14 mouse cellular contexts compared by ENCODE assay signal in genomic region chr5:34933461-34933860, GRCm38 (mm10). TPM values are rescaled to one million over a fixed set of nuclear protein-coding genes. Genes with fewer than 3 reads are reported as not detected.
A peak's percentile ranks its signal among the peaks of the same experiment; 100 is the strongest.
DNase-seq lines count a peak whose midpoint lies in the region; ATAC-seq and TF ChIP-seq lines count a peak whose summit lies in the region.
"Had no signal": no experiment of that assay in that cellular context is flagged by ENCODE, and none has a peak within 500 bp of the region (broad histone marks: within the 10 kb centered on the region; RNA-seq: fewer than 3 reads in every experiment).

No protein-coding gene starts in this region.

- H3K9ac ChIP-seq in embryonic facial prominence, embryonic 11.5 days (replicated peaks; ENCODE audit: low read length), result no peak overlapping the region
- no peak overlapping the region for H3K9ac ChIP-seq in liver, postnatal 0 days (replicated peaks)
- H3K9ac ChIP-seq: embryonic facial prominence, embryonic 15.5 days; forebrain, embryonic 15.5 days; hindbrain, embryonic 13.5 days had no signal

- no peaks in the 10 kb centered on the region for H3K27me3 ChIP-seq in embryonic facial prominence, embryonic 11.5 days (ENCODE audit: control insufficient read depth, insufficient read depth, low read length)
- no peaks in the 10 kb centered on the region for H3K27me3 ChIP-seq in embryonic facial prominence, embryonic 10.5 days (replicated peaks; ENCODE audit: low read depth, poor library complexity, severe bottlenecking)
- no peaks in the 10 kb centered on the region for H3K27me3 ChIP-seq in liver, postnatal 0 days (ENCODE audit: insufficient read depth, low read length)
- H3K27me3 ChIP-seq: embryonic facial prominence, embryonic 15.5 days; forebrain, embryonic 15.5 days; hindbrain, embryonic 13.5 days had no signal

- H3K36me3 ChIP-seq in embryonic facial prominence, embryonic 11.5 days (replicated peaks; ENCODE audit: control insufficient read depth, insufficient read depth, low read depth, low read length), result no peaks in the 10 kb centered on the region
- H3K36me3 ChIP-seq in embryonic facial prominence, embryonic 10.5 days (replicated peaks), result no peaks in the 10 kb centered on the region
- no peaks in the 10 kb centered on the region for H3K36me3 ChIP-seq in liver, postnatal 0 days (replicated peaks; ENCODE audit: insufficient read depth, low read length)
- H3K36me3 ChIP-seq: embryonic facial prominence, embryonic 15.5 days; forebrain, embryonic 15.5 days; heart, embryonic 10.5 days; hindbrain, embryonic 13.5 days had no signal

- H3K4me1 ChIP-seq in embryonic facial prominence, embryonic 11.5 days (ENCODE audit: control insufficient read depth, insufficient read depth, low read length), result no peaks in the 10 kb centered on the region; the same call in 1 of the 2 replicates
- H3K4me1 ChIP-seq in embryonic facial prominence, embryonic 10.5 days, result peaks cover 21% of the 10 kb centered on the region
- peaks cover 32% of the 10 kb centered on the region for H3K4me1 ChIP-seq in liver, postnatal 0 days (ENCODE audit: insufficient read depth)

- no peaks in the 10 kb centered on the region for H3K9me3 ChIP-seq in embryonic facial prominence, embryonic 11.5 days (replicated peaks; ENCODE audit: control insufficient read depth, low read length)
- no peaks in the 10 kb centered on the region for H3K9me3 ChIP-seq in embryonic facial prominence, embryonic 10.5 days
- H3K9me3 ChIP-seq in liver, postnatal 0 days (ENCODE audit: low read length), result no peaks in the 10 kb centered on the region
- H3K9me3 ChIP-seq: embryonic facial prominence, embryonic 15.5 days; forebrain, embryonic 15.5 days; heart, embryonic 10.5 days; hindbrain, embryonic 13.5 days; megakaryocyte, embryonic 14.5 days had no signal

- no peak overlapping the region for H3K4me2 ChIP-seq in embryonic facial prominence, embryonic 11.5 days (ENCODE audit: low read depth, low read length)
- H3K4me2 ChIP-seq in liver, postnatal 0 days (ENCODE audit: low read depth, low read length), result no peak overlapping the region
- H3K4me2 ChIP-seq: embryonic facial prominence, embryonic 15.5 days; forebrain, embryonic 15.5 days; hindbrain, embryonic 13.5 days had no signal

- no peak for TF ChIP-seq EP300 in liver, postnatal 0 days (IDR thresholded peaks at IDR 0.05; ENCODE audit: low read depth)

- H3K4me3 ChIP-seq in embryonic facial prominence, embryonic 11.5 days (ENCODE audit: low read depth, low read length), result no peak overlapping the region
- no peak overlapping the region for H3K4me3 ChIP-seq in embryonic facial prominence, embryonic 10.5 days
- H3K4me3 ChIP-seq in liver, postnatal 0 days (ENCODE audit: low read depth, low read length), result no peak overlapping the region
- H3K4me3 ChIP-seq: embryonic facial prominence, embryonic 15.5 days; forebrain, embryonic 15.5 days; heart, embryonic 10.5 days; hindbrain, embryonic 13.5 days; megakaryocyte, embryonic 14.5 days had no signal

- WGBS in embryonic facial prominence, embryonic 11.5 days, result 90% methylated on average over 1 of the region's 1 CpGs
- WGBS in embryonic facial prominence, embryonic 10.5 days, result 94% methylated on average over 1 of the region's 1 CpGs
- 90% methylated on average over 1 of the region's 1 CpGs for whole genome bisulfite sequencing in liver, postnatal 0 days (ENCODE audit: insufficient replicate concordance)

- TF ChIP-seq CTCF in liver, postnatal 0 days (IDR thresholded peaks at IDR 0.05; ENCODE audit: low read depth), result peak; percentile 76

- no peak overlapping the region for H3K27ac ChIP-seq in embryonic facial prominence, embryonic 11.5 days (replicated peaks; ENCODE audit: low read depth, low read length)
- no peak overlapping the region for H3K27ac ChIP-seq in embryonic facial prominence, embryonic 10.5 days (replicated peaks)
- H3K27ac ChIP-seq in liver, postnatal 0 days (ENCODE audit: low read depth), result no peak overlapping the region
- H3K27ac ChIP-seq: embryonic facial prominence, embryonic 15.5 days; forebrain, embryonic 15.5 days; hindbrain, embryonic 13.5 days had no signal

- no peak for ATAC-seq in embryonic facial prominence, embryonic 11.5 days (replicated peaks; ENCODE audit: insufficient number of reproducible peaks, low FRiP score, low TSS enrichment, low read depth)
- no peak for ATAC-seq in liver, postnatal 0 days
- ATAC-seq: forebrain, embryonic 15.5 days had no signal

- DNase-seq in embryonic facial prominence, embryonic 11.5 days (ENCODE audit: low spot score), result peak; percentile 23
- DNase-seq in embryonic facial prominence, embryonic 10.5 days (ENCODE audit: low spot score), result no peak
- DNase-seq in liver, postnatal 0 days, result no peak
- no peak for DNase-seq in liver
- DNase-seq in ES-CJ7 (ENCODE audit: low read depth, low spot score), result peak; percentile 53
- peak; percentile 36 for DNase-seq in retina, embryonic 14.5 days (ENCODE audit: low spot score)
- DNase-seq in c-Kit-positive CD71-positive TER-119-positive erythroid progenitor cells, embryonic 14.5 days (ENCODE audit: low spot score), result no peak
- no peak for DNase-seq in frontal cortex, postnatal 36 days (ENCODE audit: low spot score in 2 of 2)
- DNase-seq: kidney, postnatal 10 days had no signal

RNA-seq across cellular contexts. Expression of gene Rgs12, which starts 15.8 kb away (rescaled TPM):
- polyA plus RNA-seq in embryonic facial prominence, embryonic 11.5 days (2014; fragmentation: Nextera tagmentation; extraction: Ambion mirVana), result 33.7 and 34.4 TPM in 2 replicates
- 52.7 and 54.5 TPM in 2 replicates for polyA plus RNA-seq in embryonic facial prominence, embryonic 10.5 days (2016; fragmentation: Nextera tagmentation; extraction: Ambion mirVana)
- 6.9 and 7.3 TPM in 2 replicates for polyA plus RNA-seq in liver, postnatal 0 days (2015; fragmentation: Nextera tagmentation; extraction: Ambion mirVana)

RNA-seq across cellular contexts. Expression of gene Msantd1, which starts 25.6 kb away (rescaled TPM):
- polyA plus RNA-seq in embryonic facial prominence, embryonic 11.5 days (2014; fragmentation: Nextera tagmentation; extraction: Ambion mirVana), result 0.80 and 0.84 TPM in 2 replicates
- polyA plus RNA-seq in embryonic facial prominence, embryonic 10.5 days (2016; fragmentation: Nextera tagmentation; extraction: Ambion mirVana), result 0.63 and 1.2 TPM in 2 replicates
- 0.05 and 0.22 TPM in 2 replicates for polyA plus RNA-seq in liver, postnatal 0 days (2015; fragmentation: Nextera tagmentation; extraction: Ambion mirVana)

Comparison
In these comparisons a context has a peak if more than half of its experiments do, and no peak if none do; other contexts are left out.
1. DNase-seq: peak in embryonic facial prominence, embryonic 11.5 days (single experiment), ES-CJ7 (single experiment) and retina, embryonic 14.5 days (single experiment); none in embryonic facial prominence, embryonic 10.5 days (single experiment), liver, postnatal 0 days (single experiment), liver (single experiment), c-Kit-positive CD71-positive TER-119-positive erythroid progenitor cells, embryonic 14.5 days (single experiment) and frontal cortex, postnatal 36 days (0 of 2).